Mouse (Mus musculus) heart, embryonic 15.5 days (tissue): ENCODE measurements around the gene Trpv5. TPM values are rescaled to one million over a fixed set of nuclear protein-coding genes. Genes with fewer than 3 reads are reported as not detected.

ENCODE experiments used
- ATAC-seq: fragments of 200-750 bp; cut with Nextera tagmentation; replicated peaks from 2 replicates; pipeline ENCODE4 v1.8.0; 2017; ENCODE audit warnings: low read depth, moderate TSS enrichment; ENCODE audit not compliant: insufficient number of reproducible peaks, insufficient read depth, low FRiP score
- H3K27ac ChIP-seq: fragments of 300-500 bp; sonication (generic); 2 replicates; pipeline ENCODE4 v1.5.1; 2015; ENCODE audit warnings: mild to moderate bottlenecking, inconsistent platforms
- H3K27me3 ChIP-seq: fragments of 300-500 bp; sonication (generic); 2 replicates; pipeline ENCODE4 v1.6.1; 2015; ENCODE audit warnings: inconsistent platforms
- H3K36me3 ChIP-seq: fragments of 300-500 bp; sonication (generic); 2 replicates; pipeline ENCODE4 v1.6.1; 2015; ENCODE audit warnings: mild to moderate bottlenecking, inconsistent platforms
- H3K4me1 ChIP-seq: fragments of 300-500 bp; sonication (generic); replicated peaks from 2 replicates; pipeline ENCODE4 v1.6.1; 2015; ENCODE audit warnings: inconsistent platforms
- H3K4me2 ChIP-seq: fragments of 300-500 bp; sonication (generic); 2 replicates; pipeline ENCODE4 v1.6.1; 2015; ENCODE audit warnings: inconsistent platforms, mild to moderate bottlenecking, moderate library complexity
- H3K4me3 ChIP-seq: fragments of 300-500 bp; sonication (generic); 2 replicates; pipeline ENCODE4 v1.5.1; 2015; ENCODE audit warnings: mild to moderate bottlenecking, inconsistent platforms
- H3K9ac ChIP-seq: fragments of 300-500 bp; sonication (generic); 2 replicates; pipeline ENCODE4 v1.6.1; 2015; ENCODE audit warnings: mild to moderate bottlenecking, inconsistent platforms
- H3K9me3 ChIP-seq: fragments of 300-500 bp; sonication (generic); replicated peaks from 2 replicates; pipeline ENCODE4 v1.6.1; 2016; ENCODE audit warnings: inconsistent platforms
- WGBS: fragments of 180-500 bp; shearing (Covaris S2); methylation state at CpG from one replicate; pipeline ENCODE4 v1.1.7; 2015; ENCODE audit warnings: mixed read lengths; 5-methylcytosine and 5-hydroxymethylcytosine counted together
- polyA plus RNA-seq: library from polyadenylated mRNA; unstranded; fragments of >200 nt; fragmentation: Nextera tagmentation; extraction: Ambion mirVana; gene quantifications from 2 replicates; pipeline ENCODE4 v1.2.1, GENCODE M21; 2015

Gene Trpv5
- polyA plus RNA-seq, 1 experiment from 2014 or later: not detected

- no peak overlapping the region for H3K4me2 ChIP-seq
- no peak overlapping the region for H3K9ac ChIP-seq
- WGBS: 69% methylated on average over 3 of the region's 3 CpGs
- H3K9me3 ChIP-seq: no peaks in the 10 kb centered on the region
- no peaks in the 10 kb centered on the region for H3K36me3 ChIP-seq
- H3K4me1 ChIP-seq: no peaks in the 10 kb centered on the region
- H3K27ac ChIP-seq: no peak overlapping the region
- H3K27me3 ChIP-seq: no peaks in the 10 kb centered on the region
- no peak for ATAC-seq
- no peak overlapping the region for H3K4me3 ChIP-seq
Observed at GRCm38 (mm10) chr6:41640449-41640848, 40.1 kb downstream of the Trpv5 start.

- WGBS: 64% methylated on average over 6 of the region's 6 CpGs
- H3K4me2 ChIP-seq: no peak overlapping the region
- H3K27me3 ChIP-seq: no peaks in the 10 kb centered on the region
- no peaks in the 10 kb centered on the region for H3K4me1 ChIP-seq
- no peak for ATAC-seq
- H3K27ac ChIP-seq: no peak overlapping the region
- H3K9me3 ChIP-seq: no peaks in the 10 kb centered on the region
- H3K9ac ChIP-seq: no peak overlapping the region
- no peaks in the 10 kb centered on the region for H3K36me3 ChIP-seq
- H3K4me3 ChIP-seq: no peak overlapping the region
Observed at GRCm38 (mm10) chr6:41637927-41638506, 42.6 kb downstream of the Trpv5 start.

- Histone ChIP-seq H3K9me3 (no peaks in the 10 kb centered on the region), H3K36me3 (no peaks in the 10 kb centered on the region), H3K27me3 (no peaks in the 10 kb centered on the region), H3K4me1 (no peaks in the 10 kb centered on the region), H3K4me3 (no peak overlapping the region), H3K9ac (no peak overlapping the region), H3K4me2 (no peak overlapping the region), H3K27ac (no peak overlapping the region)
- WGBS: 20% methylated on average over 1 of the region's 1 CpGs
- no peak for ATAC-seq
Observed at GRCm38 (mm10) chr6:41637393-41637792, 43.2 kb downstream of the Trpv5 start.

- no peak within 1 kb of the TSS for H3K4me2 ChIP-seq
- WGBS: 19% methylated on average over 5 of the region's 5 CpGs
- H3K36me3 ChIP-seq: no peaks in the 10 kb centered on the region
- H3K4me1 ChIP-seq: no peaks in the 10 kb centered on the region
- H3K4me3 ChIP-seq: no peak within 1 kb of the TSS
- no peaks in the 10 kb centered on the region for H3K9me3 ChIP-seq
- H3K9ac ChIP-seq: no peak within 1 kb of the TSS
- no peaks in the 10 kb centered on the region for H3K27me3 ChIP-seq
- no peak for ATAC-seq
- H3K27ac ChIP-seq: no peak within 1 kb of the TSS
Observed at GRCm38 (mm10) chr6:41636178-41636577, 44.4 kb downstream of the Trpv5 start, which contains the start of gene Trpv6. Gene Trpv6, minus strand, starts transcription at chr6:41636405.

- H3K4me1 ChIP-seq: no peaks in the 10 kb centered on the region
- H3K9me3 ChIP-seq: no peaks in the 10 kb centered on the region
- no peak for ATAC-seq
- no peak overlapping the region for H3K4me3 ChIP-seq
- no peaks in the 10 kb centered on the region for H3K27me3 ChIP-seq
- H3K27ac ChIP-seq: no peak overlapping the region
- H3K4me2 ChIP-seq: no peak overlapping the region
- H3K36me3 ChIP-seq: no peaks in the 10 kb centered on the region
- 35% methylated on average over 1 of the region's 1 CpGs for WGBS
- H3K9ac ChIP-seq: no peak overlapping the region
Observed at GRCm38 (mm10) chr6:41635211-41635610, 45.4 kb downstream of the Trpv5 start.

- Histone ChIP-seq H3K9me3 (no peaks in the 10 kb centered on the region), H3K27me3 (no peaks in the 10 kb centered on the region), H3K9ac (no peak overlapping the region), H3K36me3 (no peaks in the 10 kb centered on the region), H3K4me1 (no peaks in the 10 kb centered on the region), H3K27ac (no peak overlapping the region), H3K4me2 (no peak overlapping the region), H3K4me3 (no peak overlapping the region)
- no peak for ATAC-seq
- 77% methylated on average over 4 of the region's 4 CpGs for WGBS
Observed at GRCm38 (mm10) chr6:41631549-41631948, 49.0 kb downstream of the Trpv5 start.

GRCm38 (mm10) chr6:41630791-41631190 lies 49.8 kb downstream of the Trpv5 start:
- WGBS: 62% methylated on average over 2 of the region's 2 CpGs
- no peaks in the 10 kb centered on the region for H3K27me3 ChIP-seq
- no peak for ATAC-seq
- no peak overlapping the region for H3K4me2 ChIP-seq
- H3K4me3 ChIP-seq: no peak overlapping the region
- no peak overlapping the region for H3K27ac ChIP-seq
- H3K36me3 ChIP-seq: no peaks in the 10 kb centered on the region
- H3K4me1 ChIP-seq: no peaks in the 10 kb centered on the region
- H3K9ac ChIP-seq: no peak overlapping the region
- H3K9me3 ChIP-seq: no peaks in the 10 kb centered on the region

GRCm38 (mm10) chr6:41628180-41628579 lies 52.4 kb downstream of the Trpv5 start:
- Histone ChIP-seq H3K27me3 (no peaks in the 10 kb centered on the region), H3K9ac (no peak overlapping the region), H3K4me1 (no peaks in the 10 kb centered on the region), H3K4me3 (no peak overlapping the region), H3K36me3 (no peaks in the 10 kb centered on the region), H3K27ac (no peak overlapping the region), H3K4me2 (no peak overlapping the region), H3K9me3 (no peaks in the 10 kb centered on the region)
- 63% methylated on average over 1 of the region's 1 CpGs for WGBS
- ATAC-seq: no peak

- no peak overlapping the region for H3K9ac ChIP-seq
- H3K27me3 ChIP-seq: no peaks in the 10 kb centered on the region
- H3K27ac ChIP-seq: no peak overlapping the region
- H3K9me3 ChIP-seq: no peaks in the 10 kb centered on the region
- no peaks in the 10 kb centered on the region for H3K4me1 ChIP-seq
- H3K4me2 ChIP-seq: no peak overlapping the region
- no peaks in the 10 kb centered on the region for H3K36me3 ChIP-seq
- no peak for ATAC-seq
- 66% methylated on average over 9 of the region's 9 CpGs for WGBS
- H3K4me3 ChIP-seq: no peak overlapping the region
Observed at GRCm38 (mm10) chr6:41622661-41623060, 57.9 kb downstream of the Trpv5 start.

GRCm38 (mm10) chr6:41621241-41621990 lies 59.2 kb downstream of the Trpv5 start:
- no peaks in the 10 kb centered on the region for H3K27me3 ChIP-seq
- H3K36me3 ChIP-seq: no peaks in the 10 kb centered on the region
- no peak overlapping the region for H3K9ac ChIP-seq
- H3K4me2 ChIP-seq: no peak overlapping the region
- no peaks in the 10 kb centered on the region for H3K4me1 ChIP-seq
- ATAC-seq: no peak
- no peak overlapping the region for H3K27ac ChIP-seq
- no peak overlapping the region for H3K4me3 ChIP-seq
- WGBS: 81% methylated on average over 12 of the region's 12 CpGs
- no peaks in the 10 kb centered on the region for H3K9me3 ChIP-seq

GRCm38 (mm10) chr6:41620173-41620798 lies 60.3 kb downstream of the Trpv5 start:
- H3K4me1 ChIP-seq: no peaks in the 10 kb centered on the region
- no peak for ATAC-seq
- H3K9me3 ChIP-seq: no peaks in the 10 kb centered on the region
- H3K27ac ChIP-seq: no peak overlapping the region
- no peak overlapping the region for H3K9ac ChIP-seq
- no peak overlapping the region for H3K4me3 ChIP-seq
- no peak overlapping the region for H3K4me2 ChIP-seq
- 87% methylated on average over 9 of the region's 9 CpGs for WGBS
- H3K36me3 ChIP-seq: no peaks in the 10 kb centered on the region
- H3K27me3 ChIP-seq: no peaks in the 10 kb centered on the region
